In genomic region chr7:45683396-45684050, GRCm38 (mm10) we compare ENCODE assay signal across 9 mouse cellular contexts. TPM values are rescaled to one million over a fixed set of nuclear protein-coding genes. Genes with fewer than 3 reads are reported as not detected.
DNase-seq lines count a peak whose midpoint lies in the region; ATAC-seq lines count a peak whose summit lies in the region.
"Had no signal": no experiment of that assay in that cellular context is flagged by ENCODE, and none has a peak within 500 bp of the region (broad histone marks: within the 10 kb centered on the region; RNA-seq: fewer than 3 reads in every experiment).

Ntn5 (plus strand) TSS chr7:45684022.

- H3K4me3 ChIP-seq in heart, embryonic 11.5 days (ENCODE audit: low read depth, low read length) = no peak within 1 kb of the TSS
- no peak within 1 kb of the TSS for H3K4me3 ChIP-seq in heart, embryonic 12.5 days
- H3K4me3 ChIP-seq in midbrain, embryonic 10.5 days = no peak within 1 kb of the TSS; the same call in 1 of the 2 replicates
- H3K4me3 ChIP-seq in midbrain, embryonic 16.5 days (ENCODE audit: low read depth, low read length) = no peak within 1 kb of the TSS
- H3K4me3 ChIP-seq in forebrain, embryonic 16.5 days (replicated peaks; ENCODE audit: low read length) = no peak within 1 kb of the TSS
- H3K4me3 ChIP-seq in stomach, embryonic 16.5 days (replicated peaks; ENCODE audit: low read length) = no peak within 1 kb of the TSS

- 66% methylated on average over 7 of the region's 7 CpGs for WGBS in heart, embryonic 11.5 days (ENCODE audit: insufficient replicate concordance)
- 77% methylated on average over 7 of the region's 7 CpGs for WGBS in heart, embryonic 12.5 days
- WGBS in midbrain, embryonic 10.5 days = 73% methylated on average over 7 of the region's 7 CpGs
- 79% methylated on average over 7 of the region's 7 CpGs for WGBS in midbrain, embryonic 16.5 days
- WGBS in forebrain, embryonic 16.5 days = 77% methylated on average over 7 of the region's 7 CpGs
- WGBS in stomach, embryonic 16.5 days = 71% methylated on average over 7 of the region's 7 CpGs

- H3K27me3 ChIP-seq in heart, embryonic 11.5 days (ENCODE audit: control insufficient read depth, insufficient read depth, low read length) = peaks cover 3% of the 10 kb centered on the region; the same call in 1 of the 2 replicates
- H3K27me3 ChIP-seq in heart, embryonic 12.5 days (replicated peaks) = peaks cover 4% of the 10 kb centered on the region; the same call in 1 of the 2 replicates
- H3K27me3 ChIP-seq in midbrain, embryonic 10.5 days (ENCODE audit: low read depth, poor library complexity, severe bottlenecking) = peaks cover 3% of the 10 kb centered on the region; the same call in 1 of the 2 replicates
- no peaks in the 10 kb centered on the region for H3K27me3 ChIP-seq in midbrain, embryonic 16.5 days (ENCODE audit: control insufficient read depth, insufficient read depth, low read depth, low read length)
- H3K27me3 ChIP-seq in forebrain, embryonic 16.5 days (replicated peaks; ENCODE audit: control insufficient read depth, insufficient read depth, low read length) = no peaks in the 10 kb centered on the region
- no peaks in the 10 kb centered on the region for H3K27me3 ChIP-seq in stomach, embryonic 16.5 days (ENCODE audit: control insufficient read depth, insufficient read depth, low read length)

- no peak for DNase-seq in midbrain, embryonic 10.5 days (ENCODE audit: low spot score)
- no peak for DNase-seq in cerebellum, adult 8-10 months
- DNase-seq in right cerebral cortex, postnatal 10 days (ENCODE audit: low spot score in 2 of 2) = no peak

- no peak within 1 kb of the TSS for H3K4me2 ChIP-seq in heart, embryonic 11.5 days
- no peak within 1 kb of the TSS for H3K4me2 ChIP-seq in heart, embryonic 12.5 days
- H3K4me2 ChIP-seq in midbrain, embryonic 16.5 days (ENCODE audit: low read length) = no peak within 1 kb of the TSS
- H3K4me2 ChIP-seq in forebrain, embryonic 16.5 days (ENCODE audit: low read length) = no peak within 1 kb of the TSS
- no peak within 1 kb of the TSS for H3K4me2 ChIP-seq in stomach, embryonic 16.5 days (ENCODE audit: low read depth, low read length)

- 0 out of 2 replicates have a peak within 1 kb of the TSS, but pooled peaks have one; percentile 28 for H3K9ac ChIP-seq in heart, embryonic 11.5 days (ENCODE audit: low read depth, low read length)
- no peak within 1 kb of the TSS for H3K9ac ChIP-seq in heart, embryonic 12.5 days
- H3K9ac ChIP-seq in midbrain, embryonic 16.5 days (ENCODE audit: low read depth, low read length) = no peak within 1 kb of the TSS
- H3K9ac ChIP-seq in forebrain, embryonic 16.5 days (replicated peaks; ENCODE audit: low read depth, low read length) = 0 out of 2 replicates have a peak within 1 kb of the TSS, but pooled peaks have one; percentile 29
- peak within 1 kb of the TSS; percentile 48; the same call in 1 of the 2 replicates for H3K9ac ChIP-seq in stomach, embryonic 16.5 days (ENCODE audit: low read length)

- no peaks in the 10 kb centered on the region for H3K9me3 ChIP-seq in heart, embryonic 11.5 days (replicated peaks; ENCODE audit: control insufficient read depth, low read length)
- H3K9me3 ChIP-seq in heart, embryonic 12.5 days (replicated peaks) = no peaks in the 10 kb centered on the region
- H3K9me3 ChIP-seq in midbrain, embryonic 10.5 days (replicated peaks) = no peaks in the 10 kb centered on the region
- H3K9me3 ChIP-seq in midbrain, embryonic 16.5 days (replicated peaks; ENCODE audit: control insufficient read depth, low read length, poor library complexity, severe bottlenecking) = no peaks in the 10 kb centered on the region
- no peaks in the 10 kb centered on the region for H3K9me3 ChIP-seq in forebrain, embryonic 16.5 days (ENCODE audit: control insufficient read depth, low read length)
- no peaks in the 10 kb centered on the region for H3K9me3 ChIP-seq in stomach, embryonic 16.5 days (replicated peaks; ENCODE audit: control insufficient read depth, low read length)

- no peaks in the 10 kb centered on the region for H3K36me3 ChIP-seq in heart, embryonic 11.5 days (ENCODE audit: control insufficient read depth, insufficient read depth, low read length)
- H3K36me3 ChIP-seq in heart, embryonic 12.5 days = no peaks in the 10 kb centered on the region
- no peaks in the 10 kb centered on the region for H3K36me3 ChIP-seq in midbrain, embryonic 10.5 days
- H3K36me3 ChIP-seq in midbrain, embryonic 16.5 days (ENCODE audit: control insufficient read depth, insufficient read depth, low read length) = no peaks in the 10 kb centered on the region
- no peaks in the 10 kb centered on the region for H3K36me3 ChIP-seq in forebrain, embryonic 16.5 days (ENCODE audit: control insufficient read depth, insufficient read depth)
- no peaks in the 10 kb centered on the region for H3K36me3 ChIP-seq in stomach, embryonic 16.5 days (ENCODE audit: control insufficient read depth, insufficient read depth, low read length)

- H3K27ac ChIP-seq in heart, embryonic 11.5 days (ENCODE audit: low read depth, low read length) = no peak within 1 kb of the TSS
- H3K27ac ChIP-seq in heart, embryonic 12.5 days (ENCODE audit: poor library complexity, severe bottlenecking) = no peak within 1 kb of the TSS
- H3K27ac ChIP-seq in midbrain, embryonic 10.5 days (replicated peaks) = peak within 1 kb of the TSS; percentile 90
- no peak within 1 kb of the TSS for H3K27ac ChIP-seq in midbrain, embryonic 16.5 days (ENCODE audit: low read length)
- no peak within 1 kb of the TSS for H3K27ac ChIP-seq in forebrain, embryonic 16.5 days (ENCODE audit: low read length)
- no peak within 1 kb of the TSS for H3K27ac ChIP-seq in stomach, embryonic 16.5 days (ENCODE audit: low read length)
- H3K27ac ChIP-seq: macrophage had no signal

- no peak for ATAC-seq in heart, embryonic 11.5 days (replicated peaks; ENCODE audit: insufficient number of reproducible peaks, low FRiP score, low TSS enrichment)
- no peak for ATAC-seq in heart, embryonic 12.5 days (ENCODE audit: insufficient number of reproducible peaks, low FRiP score)
- no peak for ATAC-seq in midbrain, embryonic 16.5 days
- no peak for ATAC-seq in forebrain, embryonic 16.5 days
- no peak for ATAC-seq in stomach, embryonic 16.5 days (ENCODE audit: insufficient read depth, low FRiP score)

- peaks cover 12% of the 10 kb centered on the region for H3K4me1 ChIP-seq in heart, embryonic 11.5 days (ENCODE audit: control insufficient read depth, insufficient read depth, low read length)
- H3K4me1 ChIP-seq in heart, embryonic 12.5 days (replicated peaks) = peaks cover 28% of the 10 kb centered on the region
- peaks cover 35% of the 10 kb centered on the region for H3K4me1 ChIP-seq in midbrain, embryonic 10.5 days
- peaks cover 3% of the 10 kb centered on the region; the same call in 1 of the 2 replicates for H3K4me1 ChIP-seq in midbrain, embryonic 16.5 days (ENCODE audit: control insufficient read depth, insufficient read depth, low read length)
- peaks cover 7% of the 10 kb centered on the region for H3K4me1 ChIP-seq in forebrain, embryonic 16.5 days (replicated peaks; ENCODE audit: control insufficient read depth, insufficient read depth, low read length)
- peaks cover 31% of the 10 kb centered on the region for H3K4me1 ChIP-seq in stomach, embryonic 16.5 days (ENCODE audit: control insufficient read depth, insufficient read depth, low read length)

RNA-seq across cellular contexts. Expression of gene Ntn5, which starts in this region (rescaled TPM):
- not detected in 2 replicates for polyA plus RNA-seq in heart, embryonic 11.5 days (2014; fragmentation: Nextera tagmentation; extraction: Ambion mirVana)
- not detected in 2 replicates for polyA plus RNA-seq in heart, embryonic 12.5 days (2016; fragmentation: Nextera tagmentation; extraction: Ambion mirVana)
- 0.46 and 0.48 TPM in 2 replicates for polyA plus RNA-seq in midbrain, embryonic 10.5 days (2016; fragmentation: Nextera tagmentation; extraction: Ambion mirVana)
- 0.23 and 0.71 TPM in 2 replicates for polyA plus RNA-seq in midbrain, embryonic 16.5 days (2015; fragmentation: Nextera tagmentation; extraction: Ambion mirVana)
- 0.80 and 0.84 TPM in 2 replicates for polyA plus RNA-seq in forebrain, embryonic 16.5 days (2015; fragmentation: Nextera tagmentation; extraction: Ambion mirVana)
- 0.55 and 1.2 TPM in 2 replicates for polyA plus RNA-seq in stomach, embryonic 16.5 days (2015; fragmentation: Nextera tagmentation; extraction: Ambion mirVana)
- polyA plus RNA-seq: macrophage had no signal

Comparison
In these comparisons a context has a peak if more than half of its experiments do, and no peak if none do; other contexts are left out.
1. H3K9ac ChIP-seq: peak in heart, embryonic 11.5 days (single experiment), forebrain, embryonic 16.5 days (single experiment) and stomach, embryonic 16.5 days (single experiment); none in heart, embryonic 12.5 days (single experiment) and midbrain, embryonic 16.5 days (single experiment).